Mouse (Mus musculus): ENCODE data around the gene Pdss2. TPM values are rescaled to one million over a fixed set of nuclear protein-coding genes. Genes with fewer than 3 reads are reported as not detected.

The Pdss2 gene
- polyA plus RNA-seq, 1 experiment = 3.7 TPM

DNA sequence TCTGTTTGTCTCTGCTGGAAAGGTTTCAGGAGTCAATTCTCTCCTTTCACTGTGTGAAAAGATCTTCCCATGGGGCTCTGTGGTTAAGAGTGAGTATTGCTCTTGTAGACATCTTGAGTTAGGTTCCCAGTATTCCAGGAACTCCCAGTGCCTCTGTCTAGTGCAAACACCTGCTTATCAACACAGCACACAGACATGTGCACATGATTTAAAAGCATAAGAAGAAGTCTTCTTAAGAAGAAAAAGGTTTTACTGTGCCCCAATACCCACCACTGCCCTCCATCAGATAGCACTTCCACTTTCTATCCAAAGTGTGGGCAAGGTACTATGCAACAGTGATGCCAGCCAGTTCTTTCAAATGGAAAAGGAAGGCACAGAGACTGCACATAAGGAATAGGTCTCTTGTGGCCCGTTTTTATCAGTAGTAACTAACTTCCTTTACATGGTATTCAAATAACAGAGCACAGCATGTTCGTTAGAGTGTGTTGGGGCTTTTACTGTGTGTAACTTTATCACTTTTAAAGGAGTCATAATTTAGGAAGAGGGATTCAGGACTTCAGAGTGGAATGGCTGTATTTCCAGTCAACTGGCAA lies 69.4 kb downstream of the Pdss2 start:
- TF ChIP-seq POLR2A (IDR thresholded peaks at IDR 0.05; ENCODE audit: control insufficient read depth, low read depth, low read length) = no peak
- Histone ChIP-seq H3K27ac (ENCODE audit: control insufficient read depth, insufficient read depth, low read depth, low read length) (no peak overlapping the region), H3K4me3 (ENCODE audit: control insufficient read depth, low read depth, low read length) (no peak overlapping the region), H3K4me1 (ENCODE audit: control insufficient read depth, insufficient read depth, low read length) (no peaks in the 10 kb centered on the region), H3K36me3 (ENCODE audit: control insufficient read depth, insufficient read depth, low read length) (no peaks in the 10 kb centered on the region), H3K27me3 (ENCODE audit: control insufficient read depth, insufficient read depth, low read length) (no peaks in the 10 kb centered on the region)

DNA sequence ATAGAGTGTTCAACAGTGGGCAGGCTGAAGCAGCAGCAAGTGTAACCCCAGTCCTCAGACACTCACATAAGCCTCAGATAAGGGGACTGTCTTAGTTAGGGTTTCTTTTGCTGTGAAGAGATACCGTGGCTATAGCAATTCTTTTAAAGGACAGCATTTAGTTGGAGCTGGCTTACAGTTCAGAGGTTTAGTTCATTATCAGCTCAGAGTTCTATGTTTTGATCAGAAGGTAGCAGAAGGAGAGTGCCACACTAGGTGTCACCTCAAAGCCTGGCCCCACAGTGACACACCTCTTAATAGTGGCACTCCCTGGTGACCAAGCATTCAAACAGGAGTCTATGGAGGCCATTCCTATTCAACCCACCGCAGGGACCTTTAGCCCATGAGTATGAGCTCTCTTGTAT lies 70.0 kb downstream of the Pdss2 start:
- Histone ChIP-seq H3K4me1 (ENCODE audit: control insufficient read depth, insufficient read depth, low read length) (no peaks in the 10 kb centered on the region), H3K36me3 (ENCODE audit: control insufficient read depth, insufficient read depth, low read length) (no peaks in the 10 kb centered on the region), H3K4me3 (ENCODE audit: control insufficient read depth, low read depth, low read length) (no peak overlapping the region), H3K27me3 (ENCODE audit: control insufficient read depth, insufficient read depth, low read length) (no peaks in the 10 kb centered on the region), H3K27ac (ENCODE audit: control insufficient read depth, insufficient read depth, low read depth, low read length) (no peak overlapping the region)
- TF ChIP-seq CTCF (IDR thresholded peaks at IDR 0.05; ENCODE audit: control insufficient read depth, insufficient read depth, insufficient replicate concordance, low read depth, low read length) (no peak), POLR2A (IDR thresholded peaks at IDR 0.05; ENCODE audit: control insufficient read depth, low read depth, low read length) (no peak)

DNA sequence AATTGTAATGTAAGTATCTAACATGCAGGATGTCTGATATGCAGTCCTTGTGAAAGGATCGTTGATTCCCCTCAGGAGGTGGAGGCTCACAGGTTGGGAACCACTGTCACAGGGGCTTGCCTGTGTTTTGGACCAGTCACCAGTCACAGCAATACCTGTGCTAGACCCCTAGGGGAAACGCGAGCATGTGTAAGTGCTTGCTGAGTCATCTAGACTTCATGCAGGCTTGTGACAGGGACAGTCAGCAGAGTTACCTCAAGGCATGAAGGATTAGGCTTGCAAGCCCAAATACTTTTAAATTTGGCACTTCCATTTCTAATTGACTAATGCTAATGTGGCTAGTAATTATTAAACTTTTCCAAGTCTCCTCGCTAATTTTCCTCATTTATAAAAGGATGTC lies 71.2 kb downstream of the Pdss2 start:
- no peaks in the 10 kb centered on the region for H3K36me3 ChIP-seq (ENCODE audit: control insufficient read depth, insufficient read depth, low read length)
- no peak overlapping the region for H3K27ac ChIP-seq (ENCODE audit: control insufficient read depth, insufficient read depth, low read depth, low read length)
- no peak overlapping the region for H3K4me3 ChIP-seq (ENCODE audit: control insufficient read depth, low read depth, low read length)
- TF ChIP-seq POLR2A (IDR thresholded peaks at IDR 0.05; ENCODE audit: control insufficient read depth, low read depth, low read length) (no peak), CTCF (IDR thresholded peaks at IDR 0.05; ENCODE audit: control insufficient read depth, insufficient read depth, insufficient replicate concordance, low read depth, low read length) (no peak)
- no peaks in the 10 kb centered on the region for H3K27me3 ChIP-seq (ENCODE audit: control insufficient read depth, insufficient read depth, low read length)
- H3K4me1 ChIP-seq (ENCODE audit: control insufficient read depth, insufficient read depth, low read length) = no peaks in the 10 kb centered on the region

DNA sequence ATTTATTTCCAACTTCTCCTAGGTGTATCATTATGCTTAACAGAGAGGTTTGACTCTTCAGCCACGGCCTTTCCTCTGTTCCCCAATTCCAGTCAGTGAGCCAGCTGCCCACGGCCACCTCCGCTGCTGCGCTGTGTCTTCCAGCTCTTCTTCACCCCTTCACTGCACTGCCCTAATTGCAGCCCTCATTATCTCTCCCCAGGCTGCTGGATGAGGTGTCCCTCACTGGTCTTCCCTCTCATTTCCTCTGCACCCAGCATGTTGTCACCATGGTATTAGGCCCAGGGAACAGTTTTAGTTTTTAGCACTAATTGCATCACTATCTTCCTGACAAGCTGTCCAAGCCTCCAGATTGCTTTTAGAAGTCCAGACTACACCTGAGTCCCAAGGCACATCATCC lies 73.0 kb downstream of the Pdss2 start:
- Histone ChIP-seq H3K27me3 (ENCODE audit: control insufficient read depth, insufficient read depth, low read length) (no peaks in the 10 kb centered on the region), H3K36me3 (ENCODE audit: control insufficient read depth, insufficient read depth, low read length) (no peaks in the 10 kb centered on the region), H3K4me1 (ENCODE audit: control insufficient read depth, insufficient read depth, low read length) (no peaks in the 10 kb centered on the region), H3K27ac (ENCODE audit: control insufficient read depth, insufficient read depth, low read depth, low read length) (no peak overlapping the region), H3K4me3 (ENCODE audit: control insufficient read depth, low read depth, low read length) (no peak overlapping the region)
- no peak for TF ChIP-seq CTCF (IDR thresholded peaks at IDR 0.05; ENCODE audit: control insufficient read depth, insufficient read depth, insufficient replicate concordance, low read depth, low read length)

DNA sequence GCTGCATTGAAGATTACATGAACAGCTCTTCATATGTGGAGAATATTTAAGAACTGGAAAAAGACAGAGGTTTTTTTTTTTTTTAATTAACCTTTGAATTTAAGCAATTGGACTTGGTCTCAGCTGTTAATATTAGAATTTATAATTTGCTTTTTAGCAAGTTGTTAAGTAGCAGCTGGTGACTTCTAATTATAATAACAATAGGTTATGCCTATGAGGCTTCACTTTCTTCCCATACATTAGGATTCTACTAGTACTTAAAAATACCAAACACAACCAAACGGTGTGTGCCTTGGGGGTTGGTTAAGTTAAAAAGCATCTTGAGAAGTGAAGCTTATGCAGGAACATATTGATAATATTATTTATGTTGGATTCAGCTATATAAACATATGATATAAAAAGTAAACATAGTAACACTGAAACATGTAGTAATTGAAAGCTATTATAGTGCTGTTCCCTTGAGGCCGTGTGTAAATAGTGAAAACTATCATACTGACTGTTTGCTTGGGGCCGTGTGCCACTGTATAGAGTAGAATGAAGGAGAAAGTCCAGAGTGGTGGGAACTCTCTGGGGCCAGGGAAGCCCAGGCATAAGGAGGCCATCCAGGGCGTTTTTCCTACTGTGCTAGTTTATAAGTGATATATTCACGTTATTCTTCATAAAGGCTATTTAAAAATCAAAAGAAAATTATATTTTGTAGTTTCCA lies 87.0 kb downstream of the Pdss2 start:
- no peak overlapping the region for H3K27ac ChIP-seq (ENCODE audit: control insufficient read depth, insufficient read depth, low read depth, low read length)
- H3K4me3 ChIP-seq (ENCODE audit: control insufficient read depth, low read depth, low read length) = no peak overlapping the region
- no peaks in the 10 kb centered on the region for H3K27me3 ChIP-seq (ENCODE audit: control insufficient read depth, insufficient read depth, low read length)
- TF ChIP-seq POLR2A (IDR thresholded peaks at IDR 0.05; ENCODE audit: control insufficient read depth, low read depth, low read length) = no peak
- no peak for TF ChIP-seq CTCF (IDR thresholded peaks at IDR 0.05; ENCODE audit: control insufficient read depth, insufficient read depth, insufficient replicate concordance, low read depth, low read length)
- H3K4me1 ChIP-seq (ENCODE audit: control insufficient read depth, insufficient read depth, low read length) = no peaks in the 10 kb centered on the region
- no peaks in the 10 kb centered on the region for H3K36me3 ChIP-seq (ENCODE audit: control insufficient read depth, insufficient read depth, low read length)

DNA sequence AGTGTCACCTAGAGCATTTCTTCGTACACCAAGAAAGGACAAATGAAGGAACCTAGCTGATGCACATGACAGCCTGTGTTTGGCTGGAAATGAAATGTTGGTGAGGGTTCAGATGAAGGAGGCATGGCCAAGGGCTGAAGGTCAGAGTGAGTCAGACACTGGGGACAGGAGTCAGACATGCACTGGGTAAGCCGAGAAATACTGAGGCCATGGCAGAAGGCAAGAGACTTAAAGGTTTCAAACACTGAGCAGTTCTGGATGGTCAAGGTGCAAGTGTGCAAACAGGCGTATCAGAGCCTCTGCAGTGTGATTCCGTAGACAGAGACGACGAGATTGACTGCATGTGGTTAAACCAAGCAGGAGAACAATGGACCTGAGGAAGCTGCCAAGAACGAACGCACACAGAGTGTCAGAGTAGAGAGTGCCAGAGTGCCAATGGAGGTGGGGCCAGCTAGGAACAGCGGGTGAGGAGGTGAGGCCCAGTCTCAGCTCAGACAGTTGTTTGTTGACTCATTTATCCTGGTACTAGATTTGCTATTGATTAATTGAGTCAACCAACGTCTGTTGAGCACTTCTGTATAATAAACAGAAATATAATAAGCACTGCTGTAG lies 89.6 kb downstream of the Pdss2 start:
- Histone ChIP-seq H3K27me3 (ENCODE audit: control insufficient read depth, insufficient read depth, low read length) (no peaks in the 10 kb centered on the region), H3K4me1 (ENCODE audit: control insufficient read depth, insufficient read depth, low read length) (no peaks in the 10 kb centered on the region), H3K36me3 (ENCODE audit: control insufficient read depth, insufficient read depth, low read length) (no peaks in the 10 kb centered on the region), H3K4me3 (ENCODE audit: control insufficient read depth, low read depth, low read length) (no peak overlapping the region), H3K27ac (ENCODE audit: control insufficient read depth, insufficient read depth, low read depth, low read length) (no peak overlapping the region)
- TF ChIP-seq CTCF (IDR thresholded peaks at IDR 0.05; ENCODE audit: control insufficient read depth, insufficient read depth, insufficient replicate concordance, low read depth, low read length) = no peak
- no peak for TF ChIP-seq POLR2A (IDR thresholded peaks at IDR 0.05; ENCODE audit: control insufficient read depth, low read depth, low read length)

DNA sequence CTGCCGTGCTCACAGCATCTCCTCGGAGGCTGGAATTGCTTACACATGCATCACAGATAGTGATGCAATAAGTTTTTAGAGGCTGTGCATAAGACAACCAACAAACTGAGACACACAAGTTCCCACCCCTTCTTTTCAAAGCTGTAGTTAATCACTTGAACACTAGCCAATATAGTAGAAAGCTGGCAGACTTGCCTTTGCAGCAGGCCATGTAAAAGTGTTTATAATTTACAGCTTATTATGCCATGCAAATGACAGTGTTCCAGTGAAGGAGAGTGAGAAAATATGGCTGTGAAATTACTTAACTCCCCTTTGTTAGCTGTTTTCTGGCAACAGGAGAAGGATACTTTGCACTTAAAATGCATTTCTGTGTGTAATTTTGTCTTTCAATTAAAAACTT lies 90.9 kb downstream of the Pdss2 start:
- no peaks in the 10 kb centered on the region for H3K36me3 ChIP-seq (ENCODE audit: control insufficient read depth, insufficient read depth, low read length)
- H3K27me3 ChIP-seq (ENCODE audit: control insufficient read depth, insufficient read depth, low read length) = no peaks in the 10 kb centered on the region
- no peak overlapping the region for H3K4me3 ChIP-seq (ENCODE audit: control insufficient read depth, low read depth, low read length)
- no peak for TF ChIP-seq POLR2A (IDR thresholded peaks at IDR 0.05; ENCODE audit: control insufficient read depth, low read depth, low read length)
- TF ChIP-seq CTCF (IDR thresholded peaks at IDR 0.05; ENCODE audit: control insufficient read depth, insufficient read depth, insufficient replicate concordance, low read depth, low read length) = no peak
- no peaks in the 10 kb centered on the region for H3K4me1 ChIP-seq (ENCODE audit: control insufficient read depth, insufficient read depth, low read length)
- no peak overlapping the region for H3K27ac ChIP-seq (ENCODE audit: control insufficient read depth, insufficient read depth, low read depth, low read length)
